Comparison of ENCODE assay signal across 25 mouse cellular contexts in the genomic region with DNA sequence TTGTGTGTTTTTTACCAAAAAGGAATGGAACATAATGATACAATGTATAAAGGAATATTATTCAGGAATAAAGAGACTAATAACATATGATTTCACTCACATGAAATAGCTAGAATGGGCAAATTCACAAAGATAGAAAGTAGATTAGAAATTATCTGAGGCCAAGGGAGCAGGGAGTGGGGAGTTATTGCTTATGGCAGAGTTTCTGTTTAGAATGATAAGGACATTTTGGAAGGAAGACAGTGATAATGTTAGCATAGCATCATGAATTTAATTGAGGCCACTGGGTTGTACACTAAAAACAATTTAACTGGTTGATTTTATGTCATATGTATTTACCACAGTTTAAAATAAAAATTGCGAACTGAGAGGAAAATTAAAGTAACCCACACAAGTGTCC.
DNase-seq lines count a peak whose midpoint lies in the region; ATAC-seq lines count a peak whose summit lies in the region.
"Had no signal": no experiment of that assay in that cellular context is flagged by ENCODE, and none has a peak within 500 bp of the region (broad histone marks: within the 10 kb centered on the region; RNA-seq: fewer than 3 reads in every experiment).

No protein-coding gene starts in this region.

- H3K27me3 ChIP-seq in liver, embryonic 11.5 days (replicated peaks; ENCODE audit: control insufficient read depth, insufficient read depth, low read length): no peaks in the 10 kb centered on the region
- no peaks in the 10 kb centered on the region for H3K27me3 ChIP-seq in liver, embryonic 15.5 days
- H3K27me3 ChIP-seq: heart, embryonic 12.5 days; heart, embryonic 15.5 days; hindbrain, embryonic 13.5 days; Patski had no signal

- WGBS in liver, embryonic 11.5 days: 79% methylated on average over 1 of the region's 1 CpGs
- whole genome bisulfite sequencing in liver, embryonic 15.5 days (ENCODE audit: insufficient replicate concordance): 62% methylated on average over 1 of the region's 1 CpGs

- no peak overlapping the region for H3K27ac ChIP-seq in liver, embryonic 11.5 days (ENCODE audit: low read depth, low read length)
- no peak overlapping the region for H3K27ac ChIP-seq in liver, embryonic 15.5 days (replicated peaks)
- H3K27ac ChIP-seq: forebrain, embryonic 10.5 days; gastrocnemius, adult 2 months; heart, embryonic 15.5 days; hindbrain, embryonic 10.5 days; hindbrain, embryonic 13.5 days had no signal

- no peaks in the 10 kb centered on the region for H3K9me3 ChIP-seq in liver, embryonic 11.5 days (ENCODE audit: control insufficient read depth, low read length)
- no peaks in the 10 kb centered on the region for H3K9me3 ChIP-seq in liver, embryonic 15.5 days (replicated peaks)
- H3K9me3 ChIP-seq: forebrain, embryonic 10.5 days; heart, embryonic 12.5 days; heart, embryonic 15.5 days; hindbrain, embryonic 10.5 days; hindbrain, embryonic 13.5 days had no signal

- H3K36me3 ChIP-seq in liver, embryonic 11.5 days (ENCODE audit: control insufficient read depth, insufficient read depth, low read length): no peaks in the 10 kb centered on the region
- no peaks in the 10 kb centered on the region for H3K36me3 ChIP-seq in liver, embryonic 15.5 days (replicated peaks)
- H3K36me3 ChIP-seq: forebrain, embryonic 10.5 days; heart, embryonic 12.5 days; heart, embryonic 15.5 days; hindbrain, embryonic 10.5 days; hindbrain, embryonic 13.5 days had no signal

- H3K4me3 ChIP-seq in liver, embryonic 11.5 days (ENCODE audit: low read depth, low read length): no peak overlapping the region
- H3K4me3 ChIP-seq in liver, embryonic 15.5 days (replicated peaks): no peak overlapping the region
- H3K4me3 ChIP-seq: forebrain, embryonic 10.5 days; gastrocnemius, adult 2 months; heart, embryonic 12.5 days; heart, embryonic 15.5 days; hindbrain, embryonic 10.5 days; hindbrain, embryonic 13.5 days had no signal

- H3K4me1 ChIP-seq in liver, embryonic 11.5 days (replicated peaks; ENCODE audit: control insufficient read depth, insufficient read depth, low read length): no peaks in the 10 kb centered on the region
- peaks cover 8% of the 10 kb centered on the region for H3K4me1 ChIP-seq in liver, embryonic 15.5 days (replicated peaks)
- H3K4me1 ChIP-seq: forebrain, embryonic 10.5 days; heart, embryonic 12.5 days; heart, embryonic 15.5 days; hindbrain, embryonic 10.5 days; hindbrain, embryonic 13.5 days had no signal

- DNase-seq in liver, embryonic 11.5 days (ENCODE audit: low spot score): no peak
- DNase-seq in liver: no peak
- DNase-seq in c-Kit-positive CD71-positive TER-119-positive erythroid progenitor cells, embryonic 14.5 days (ENCODE audit: low spot score): peak; percentile 42
- no peak for DNase-seq in gastrocnemius, postnatal 25 days
- no peak for DNase-seq in thymus, postnatal 36 days
- DNase-seq: adrenal gland, postnatal 10 days; adrenal gland, postnatal 36 days; cerebellum, adult 18-20 months; cerebellum, adult 9-10 months; cerebellum, postnatal 14 days; forebrain, postnatal 0 days; gastrocnemius, adult 2 months; gastrocnemius, postnatal 14 days; heart, adult 18-20 months; heart, postnatal 10 days; heart, postnatal 36 days had no signal

- peak; percentile 85 for ATAC-seq in liver, embryonic 11.5 days (replicated peaks; ENCODE audit: low FRiP score)
- ATAC-seq in liver, embryonic 15.5 days (ENCODE audit: insufficient read depth): peak; percentile 87
- ATAC-seq: forebrain, embryonic 14.5 days; forebrain, postnatal 0 days; hindbrain, embryonic 16.5 days; Patski had no signal

- H3K9ac ChIP-seq in liver, embryonic 11.5 days (ENCODE audit: low read depth, low read length): no peak overlapping the region
- H3K9ac ChIP-seq in liver, embryonic 15.5 days: no peak overlapping the region
- H3K9ac ChIP-seq: forebrain, postnatal 0 days; heart, embryonic 12.5 days; heart, embryonic 15.5 days; hindbrain, embryonic 13.5 days had no signal

- no peak overlapping the region for H3K4me2 ChIP-seq in liver, embryonic 11.5 days
- no peak overlapping the region for H3K4me2 ChIP-seq in liver, embryonic 15.5 days
- H3K4me2 ChIP-seq: heart, embryonic 12.5 days; heart, embryonic 15.5 days; hindbrain, embryonic 13.5 days had no signal
